Mouse (Mus musculus) adrenal gland, postnatal 4 days (tissue): ENCODE results near the gene Grik1. TPM values are rescaled to one million over a fixed set of nuclear protein-coding genes. Genes with fewer than 3 reads are reported as not detected.

Experiments used
- DNase-seq, 2 experiments: peaks; one replicate each; pipeline ENCODE4 v3.0.0; 2021 to 2022; ENCODE audit warnings: low spot score in 2 of 2, mixed read lengths in 2 of 2
- total RNA-seq, 2 experiments: library from RNA; stranded (reverse); gene quantifications; 2 replicates each; pipeline ENCODE4 v1.2.3; 2021

The Grik1 gene
- total RNA-seq, 2 experiments from 2014 or later = 0.54 to 0.95 TPM

DNA sequence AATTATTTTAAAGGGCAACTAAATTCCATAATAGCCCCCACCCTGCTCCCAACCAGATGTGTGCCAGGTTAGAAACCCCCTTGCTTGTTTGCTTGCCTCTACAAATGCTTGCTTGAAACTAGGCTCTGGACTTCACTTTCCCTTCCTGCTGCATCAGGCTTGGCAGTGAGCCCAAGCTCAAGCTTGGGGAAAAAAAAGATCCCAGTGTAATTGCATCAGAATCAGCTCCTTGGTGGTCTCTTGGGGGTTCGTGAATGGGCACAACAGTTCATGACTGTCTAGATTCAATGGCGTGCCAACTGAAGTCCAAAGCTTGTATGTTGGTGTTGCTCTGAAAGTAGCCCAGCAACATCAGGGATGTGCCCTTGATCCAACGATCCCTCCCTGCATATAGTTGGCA, 320.1 kb downstream of the Grik1 start:
- DNase-seq = no peak

GRCm38 (mm10) chr16:87961419-87961818, 328.6 kb downstream of the Grik1 start:
- DNase-seq = no peak

GRCm38 (mm10) chr16:87957449-87957848, 332.6 kb downstream of the Grik1 start:
- DNase-seq = no peak

- no peak for DNase-seq
Observed at GRCm38 (mm10) chr16:87956178-87956577, 333.9 kb downstream of the Grik1 start.

DNA sequence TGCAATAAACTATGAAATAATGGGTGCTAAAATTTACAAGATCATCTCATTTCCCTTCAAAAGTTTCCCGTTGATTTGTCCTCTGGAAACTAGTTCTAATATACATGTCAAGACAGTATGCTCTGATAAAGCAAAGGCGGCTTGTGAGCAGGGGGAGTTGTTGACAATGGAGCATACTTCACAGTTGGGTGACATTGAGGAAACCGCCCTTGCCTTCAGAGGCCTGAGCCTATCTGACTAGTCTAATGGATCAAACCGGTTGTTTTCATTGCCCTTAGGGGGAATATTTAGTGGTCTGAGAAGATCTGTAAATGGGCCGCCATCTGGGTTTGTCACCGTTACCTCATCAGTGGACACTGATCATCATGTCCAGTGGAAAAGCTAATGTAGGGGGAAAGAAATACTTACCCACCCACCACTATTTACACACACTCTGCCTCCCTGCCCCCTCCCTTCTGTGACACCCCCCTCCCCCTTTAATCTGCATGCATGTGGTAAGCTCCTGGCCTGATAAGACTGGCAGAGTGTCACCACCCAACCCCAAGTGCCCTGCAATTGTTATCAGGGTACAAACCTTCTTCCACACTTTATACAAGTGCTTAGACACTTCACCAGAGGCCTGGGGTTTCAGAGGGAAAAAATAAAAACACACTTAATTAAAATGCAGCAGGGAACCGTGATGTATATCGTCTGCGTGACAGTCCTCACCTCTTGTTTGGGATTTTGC, 335.2 kb downstream of the Grik1 start:
- DNase-seq = no peak

- no peak for DNase-seq
Observed at GRCm38 (mm10) chr16:87953176-87953575, 336.9 kb downstream of the Grik1 start.

DNA sequence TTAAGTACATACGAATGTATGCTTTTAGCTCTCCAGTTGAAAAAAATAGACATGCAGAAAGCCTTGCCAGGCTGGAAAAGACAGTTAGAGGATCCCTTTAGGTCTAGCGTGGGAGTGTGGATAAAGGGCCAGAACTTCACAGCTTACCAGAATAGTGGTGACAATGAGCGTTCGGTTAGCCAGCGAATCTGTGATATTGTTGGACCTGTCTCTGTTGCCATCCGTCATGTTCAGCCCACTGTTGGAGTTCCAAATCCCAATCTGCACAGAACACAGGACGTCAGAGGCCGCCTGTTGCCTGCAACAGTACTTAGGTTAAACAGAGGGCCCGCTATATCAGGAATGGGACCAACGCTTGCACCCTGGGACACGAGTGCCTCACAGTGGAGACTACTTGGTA, 340.2 kb downstream of the Grik1 start:
- no peak for DNase-seq

GRCm38 (mm10) chr16:87948122-87948521, 341.9 kb downstream of the Grik1 start:
- DNase-seq = no peak

DNA sequence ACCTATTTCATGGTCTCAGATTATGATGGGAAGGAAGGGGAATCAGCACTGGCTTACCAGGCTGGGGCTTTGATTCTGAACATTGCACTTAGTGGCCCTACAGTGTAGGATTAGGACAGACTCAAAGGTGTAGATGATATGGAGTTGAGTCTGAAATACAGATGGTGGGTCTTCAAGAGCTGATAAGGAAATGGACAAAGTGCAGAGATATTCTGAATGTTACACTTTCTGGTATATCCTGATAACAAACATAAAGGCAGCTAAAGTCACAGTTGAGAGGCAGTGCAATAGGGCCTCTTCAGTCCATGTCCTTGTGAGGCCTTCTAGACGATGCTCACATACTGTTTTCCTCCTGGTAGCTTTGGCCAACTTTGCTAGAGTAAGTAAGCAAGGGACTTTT, 345.7 kb downstream of the Grik1 start:
- no peak for DNase-seq

DNA sequence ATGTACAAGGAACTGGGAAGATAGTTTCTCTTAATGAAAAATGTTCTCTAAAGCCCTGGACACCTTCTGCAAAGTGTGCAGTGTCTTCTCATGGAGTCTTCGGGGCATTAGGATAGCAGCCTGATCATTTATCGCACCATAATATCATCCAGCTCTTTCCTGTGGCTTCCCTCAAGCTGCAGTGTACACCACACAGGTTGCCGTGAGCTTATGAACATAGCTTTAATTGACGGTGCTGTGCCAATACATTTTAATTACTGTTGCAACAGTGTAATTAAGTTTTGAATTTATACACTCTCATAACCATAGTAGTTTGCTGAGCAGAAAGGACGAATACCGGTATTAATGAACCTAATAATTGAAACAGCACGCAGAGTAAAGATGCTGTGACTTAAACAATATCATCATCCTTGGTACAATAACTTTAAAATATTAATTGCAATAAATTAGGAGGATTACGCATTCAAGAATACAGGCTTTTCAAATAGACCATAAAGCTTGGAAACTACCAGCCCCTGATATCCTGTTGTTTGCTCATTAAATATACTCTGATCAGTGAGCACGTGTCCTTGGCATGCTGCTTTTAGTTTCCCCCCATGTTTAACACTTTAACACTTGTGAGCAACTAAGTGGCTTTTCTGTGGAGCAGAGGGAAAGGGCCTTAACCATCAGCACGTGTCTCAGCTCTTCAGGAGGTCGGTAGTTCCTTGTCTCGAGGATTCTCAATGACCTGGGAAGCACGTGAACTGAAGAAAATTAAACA, 347.8 kb downstream of the Grik1 start:
- DNase-seq = no peak

- DNase-seq = no peak
Observed at GRCm38 (mm10) chr16:87934685-87935084, 355.4 kb downstream of the Grik1 start.

DNA sequence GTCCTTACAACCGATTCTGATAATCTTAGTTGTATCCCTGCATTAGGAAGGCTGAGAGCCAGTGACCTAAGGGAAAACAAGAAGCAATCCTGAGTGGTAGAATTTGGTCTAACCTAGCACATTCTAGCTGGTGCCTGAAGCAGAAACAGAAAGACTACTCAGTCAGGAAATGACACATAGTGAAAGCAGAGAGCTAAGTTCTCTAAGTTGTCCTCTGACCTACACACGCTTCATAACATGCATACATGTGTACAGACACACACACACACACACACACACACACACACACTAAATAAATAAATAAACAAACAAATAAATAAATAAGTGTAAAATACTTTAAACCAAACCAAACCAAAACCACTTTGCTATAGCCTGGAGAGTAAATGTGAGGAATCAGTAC, 358.7 kb downstream of the Grik1 start:
- no peak for DNase-seq

DNA sequence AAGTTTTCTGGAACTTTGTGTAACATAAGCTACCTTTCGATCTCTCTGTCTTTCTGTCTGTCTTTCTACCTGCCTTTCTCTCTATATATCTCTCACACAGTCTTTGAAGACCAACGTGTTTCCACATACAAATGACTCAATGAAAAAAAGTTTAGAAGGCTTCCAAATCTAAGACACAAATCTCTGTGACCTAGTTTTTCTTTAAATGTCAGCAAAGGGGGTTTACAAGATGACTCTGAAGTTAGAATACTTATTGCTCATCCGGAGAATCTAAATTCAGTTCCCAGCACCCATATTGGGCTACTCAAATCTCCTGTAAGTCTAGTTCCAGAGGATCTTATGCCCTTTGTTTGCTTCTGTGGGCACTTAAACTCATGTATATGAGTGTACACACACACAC, 359.5 kb downstream of the Grik1 start:
- DNase-seq = no peak

- DNase-seq = no peak
Observed at GRCm38 (mm10) chr16:87928671-87929070, 361.4 kb downstream of the Grik1 start.

DNA sequence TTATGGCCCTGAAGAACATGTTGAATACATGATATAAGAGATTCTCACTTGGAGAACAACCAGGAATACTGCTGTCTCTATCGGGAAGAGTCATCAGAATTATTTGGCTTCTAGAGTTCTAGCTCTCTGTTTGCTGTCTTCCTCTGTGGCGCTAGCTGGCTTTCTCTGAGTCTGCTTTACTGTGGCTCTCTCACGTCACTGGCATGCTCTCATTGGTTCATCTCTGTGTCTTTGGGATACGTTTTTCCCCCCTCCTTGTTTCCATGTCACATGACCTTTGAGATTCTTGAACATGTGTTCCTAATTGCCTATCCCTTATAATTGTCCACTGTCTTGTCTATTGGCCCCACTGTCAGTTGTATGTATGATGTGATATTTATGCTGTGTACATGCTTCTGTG, 372.2 kb downstream of the Grik1 start:
- no peak for DNase-seq

GRCm38 (mm10) chr16:87917157-87917546, 372.9 kb downstream of the Grik1 start:
- DNase-seq = no peak

- no peak for DNase-seq
Observed at GRCm38 (mm10) chr16:87916209-87917156, 373.6 kb downstream of the Grik1 start.

GRCm38 (mm10) chr16:87915156-87915555, 374.9 kb downstream of the Grik1 start:
- DNase-seq = no peak

DNA sequence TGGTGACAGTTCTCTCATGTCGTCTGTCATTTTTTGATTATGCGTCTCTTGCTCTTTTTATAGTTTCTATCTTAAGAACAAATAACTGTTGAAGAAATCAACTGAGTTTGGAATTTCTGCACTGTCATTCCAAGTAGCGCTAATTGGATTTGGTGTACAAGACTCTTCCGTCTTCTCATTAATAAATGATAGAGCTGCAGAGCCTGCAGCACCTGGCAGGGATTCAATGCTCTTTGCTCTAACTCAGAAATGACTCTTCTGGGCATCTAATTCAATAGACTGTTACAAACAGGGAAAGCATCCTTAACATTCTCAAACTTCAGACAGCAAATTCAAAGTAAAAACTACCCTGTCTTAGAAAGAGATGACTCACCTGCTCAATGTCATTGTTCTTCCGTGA, 376.3 kb downstream of the Grik1 start:
- no peak for DNase-seq

DNA sequence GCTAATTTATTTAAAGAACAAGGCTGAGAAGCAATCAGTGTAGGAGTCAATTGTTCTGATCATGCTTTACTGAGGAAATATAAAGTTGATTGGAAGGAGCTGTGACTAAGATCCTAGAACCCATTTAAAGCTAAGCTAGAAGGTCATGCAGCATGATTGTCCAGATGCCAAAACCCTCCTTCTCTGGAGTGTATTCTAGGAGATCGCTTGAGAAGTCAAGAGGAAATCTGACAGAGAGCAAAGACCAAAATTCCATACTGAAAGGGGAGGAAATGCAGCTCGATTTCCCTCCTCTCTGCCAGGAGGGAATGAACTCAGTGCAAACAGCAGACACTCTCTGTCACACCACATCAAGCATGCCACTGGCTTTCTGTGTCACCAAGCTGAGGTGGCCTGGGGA, 378.9 kb downstream of the Grik1 start:
- DNase-seq = no peak

- DNase-seq = no peak
Observed at GRCm38 (mm10) chr16:87902049-87902448, 388.0 kb downstream of the Grik1 start.

- no peak for DNase-seq
Observed at GRCm38 (mm10) chr16:87901189-87901588, 388.9 kb downstream of the Grik1 start.
